Mouse (Mus musculus) heart, adult 2 months (tissue): ENCODE results near the gene Vegfa.

Experiments used
- CTCF ChIP-seq: fragments of 200-600 bp; IDR thresholded peaks from 2 replicates; pipeline ENCODE4 v1.8.1; 2022; ENCODE audit warnings: antibody characterized with exemption, mild to moderate bottlenecking, moderate library complexity
- POLR2A ChIP-seq: fragments of 200-500 bp; IDR thresholded peaks from 2 replicates; pipeline ENCODE4 v1.6.1; 2011; ENCODE audit warnings: mild to moderate bottlenecking, low read depth, low read length, control low read depth; ENCODE audit not compliant: insufficient read depth

- TF ChIP-seq CTCF = no peak
- no peak for TF ChIP-seq POLR2A
Measured at GRCm38 (mm10) chr17:46030323-46030730, 1.8 kb downstream of the Vegfa start.
